Mouse (Mus musculus): ENCODE measurements around the gene Rbm33. TPM values are rescaled to one million over a fixed set of nuclear protein-coding genes. Genes with fewer than 3 reads are reported as not detected.

Gene Rbm33
- polyA plus RNA-seq, 1 experiment = not detected

DNA sequence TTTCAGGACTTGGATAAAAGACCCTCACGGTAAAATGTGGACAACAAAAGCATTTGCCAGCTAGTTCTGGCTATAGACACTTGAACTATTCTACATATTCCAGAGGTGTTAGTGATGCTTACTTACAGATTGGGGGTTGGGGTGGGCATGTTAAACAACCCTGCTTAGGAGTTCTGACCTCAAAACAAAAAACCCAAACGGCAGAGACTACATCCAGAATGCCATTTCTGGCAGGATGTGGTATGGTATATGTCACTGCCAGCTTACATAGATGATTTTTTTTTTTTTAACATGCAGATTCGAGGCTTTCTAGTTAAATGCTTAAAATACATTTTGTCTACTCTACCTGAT, 971 bp downstream of the Rbm33 start:
- H3K27ac ChIP-seq (ENCODE audit: insufficient read depth, low read depth, low read length) = no peak overlapping the region
- 3% methylated on average over 3 of the region's 3 CpGs for WGBS
- H3K4me3 ChIP-seq (ENCODE audit: insufficient read depth, low read depth, low read length) = no peak overlapping the region
- no peaks in the 10 kb centered on the region for H3K4me1 ChIP-seq (ENCODE audit: control insufficient read depth, insufficient read depth, low read length)
- no peak for TF ChIP-seq POLR2A (IDR thresholded peaks at IDR 0.05; ENCODE audit: insufficient read depth, low read depth, low read length)
- no peak for TF ChIP-seq CTCF (IDR thresholded peaks at IDR 0.05; ENCODE audit: insufficient read depth, low read depth, low read length)

DNA sequence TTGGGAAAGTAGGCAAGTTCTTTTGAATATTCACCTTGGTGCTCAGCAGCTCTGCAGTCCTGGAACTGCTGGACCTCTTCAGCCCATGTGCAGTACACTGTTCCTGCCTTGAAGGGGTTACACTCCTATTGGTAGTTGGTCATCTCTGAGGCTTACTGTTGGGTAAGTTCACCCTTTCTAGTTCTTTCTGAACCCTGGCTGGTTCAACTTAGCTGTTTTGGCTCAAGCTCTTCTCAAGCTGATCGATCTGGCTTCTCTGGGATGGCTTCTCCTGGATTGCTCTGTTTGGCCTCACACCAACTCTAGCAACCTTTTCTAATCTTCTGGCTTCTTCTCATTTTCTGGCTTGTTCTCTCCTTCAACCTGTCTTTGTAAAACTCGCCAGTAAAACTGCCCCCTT, 1.8 kb downstream of the Rbm33 start:
- no peaks in the 10 kb centered on the region for H3K4me1 ChIP-seq (ENCODE audit: control insufficient read depth, insufficient read depth, low read length)
- TF ChIP-seq CTCF (IDR thresholded peaks at IDR 0.05; ENCODE audit: insufficient read depth, low read depth, low read length) = no peak
- TF ChIP-seq POLR2A (IDR thresholded peaks at IDR 0.05; ENCODE audit: insufficient read depth, low read depth, low read length) = no peak
- H3K27ac ChIP-seq (ENCODE audit: insufficient read depth, low read depth, low read length) = no peak overlapping the region
- WGBS = 14% methylated on average over 2 of the region's 2 CpGs
- H3K4me3 ChIP-seq (ENCODE audit: insufficient read depth, low read depth, low read length) = peak overlapping the region; percentile 1; the same call in 1 of the 2 replicates

DNA sequence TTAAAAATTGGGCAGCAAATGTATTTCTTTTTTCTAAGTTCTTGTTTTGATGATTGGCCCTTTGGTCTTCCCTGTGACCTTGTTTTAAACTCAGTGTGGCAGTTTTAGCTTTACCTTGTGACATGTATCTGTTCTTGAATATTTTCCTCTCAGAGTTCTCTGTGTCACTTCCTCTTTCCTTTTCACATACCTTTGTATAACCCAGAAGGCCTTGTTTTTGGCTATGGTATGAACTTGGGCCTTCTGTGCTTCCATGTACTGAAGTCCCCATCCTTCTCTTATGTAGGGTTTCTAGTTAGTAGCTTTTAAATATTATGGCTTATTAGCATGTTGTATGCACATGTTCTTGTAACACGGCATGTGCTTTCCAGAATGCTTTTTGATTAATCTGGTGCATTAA, 4.8 kb downstream of the Rbm33 start:
- TF ChIP-seq POLR2A (IDR thresholded peaks at IDR 0.05; ENCODE audit: insufficient read depth, low read depth, low read length) (no peak), CTCF (IDR thresholded peaks at IDR 0.05; ENCODE audit: insufficient read depth, low read depth, low read length) (no peak)
- no peaks in the 10 kb centered on the region for H3K4me1 ChIP-seq (ENCODE audit: control insufficient read depth, insufficient read depth, low read length)
- H3K4me3 ChIP-seq (ENCODE audit: insufficient read depth, low read depth, low read length) = no peak overlapping the region
- H3K27ac ChIP-seq (ENCODE audit: insufficient read depth, low read depth, low read length) = no peak overlapping the region
- WGBS = 74% methylated on average over 1 of the region's 1 CpGs

DNA sequence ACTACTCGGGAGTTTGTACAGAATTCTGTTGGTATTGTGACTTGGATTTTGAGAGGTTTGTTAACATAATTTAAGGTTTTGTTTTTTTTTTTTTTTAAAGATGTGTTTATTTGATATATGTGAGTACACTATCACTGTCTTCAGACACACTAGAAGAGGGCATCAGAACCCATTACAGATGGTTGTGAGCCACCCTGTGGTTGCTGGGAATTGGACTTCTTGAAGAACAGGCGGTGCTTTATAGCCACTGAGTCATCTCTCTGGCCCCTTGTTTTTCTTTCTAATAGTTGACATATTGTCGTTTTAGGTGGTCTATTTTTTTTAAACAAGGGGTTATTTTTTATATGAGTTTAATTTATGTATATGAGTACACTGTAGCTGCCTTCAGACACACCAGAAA, 5.3 kb downstream of the Rbm33 start:
- 75% methylated on average over 3 of the region's 3 CpGs for WGBS
- H3K27ac ChIP-seq (ENCODE audit: insufficient read depth, low read depth, low read length) = no peak overlapping the region
- H3K4me1 ChIP-seq (ENCODE audit: control insufficient read depth, insufficient read depth, low read length) = no peaks in the 10 kb centered on the region
- no peak overlapping the region for H3K4me3 ChIP-seq (ENCODE audit: insufficient read depth, low read depth, low read length)
- no peak for TF ChIP-seq POLR2A (IDR thresholded peaks at IDR 0.05; ENCODE audit: insufficient read depth, low read depth, low read length)
- TF ChIP-seq CTCF (IDR thresholded peaks at IDR 0.05; ENCODE audit: insufficient read depth, low read depth, low read length) = no peak

DNA sequence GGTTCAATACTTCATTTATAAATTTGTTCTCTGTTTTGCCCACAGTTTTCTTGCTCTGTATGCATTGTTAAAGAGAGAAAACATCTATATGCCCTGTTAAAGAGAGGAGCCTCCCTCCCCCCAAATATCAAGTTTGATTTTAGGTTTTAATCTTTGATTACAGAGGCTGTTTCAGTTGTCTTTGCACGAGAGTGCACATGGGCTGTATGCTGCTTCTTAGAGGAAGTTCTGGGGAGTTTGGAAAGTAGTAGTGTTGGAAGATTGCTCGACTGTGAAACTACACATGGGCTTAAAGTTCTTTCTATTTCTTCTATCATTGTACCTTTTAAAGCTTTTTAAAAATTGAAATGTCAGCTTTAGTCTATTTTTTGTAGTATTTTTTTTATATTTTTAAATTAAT, 6.9 kb downstream of the Rbm33 start:
- no peak for TF ChIP-seq CTCF (IDR thresholded peaks at IDR 0.05; ENCODE audit: insufficient read depth, low read depth, low read length)
- TF ChIP-seq POLR2A (IDR thresholded peaks at IDR 0.05; ENCODE audit: insufficient read depth, low read depth, low read length) = no peak
- H3K4me1 ChIP-seq (ENCODE audit: control insufficient read depth, insufficient read depth, low read length) = no peaks in the 10 kb centered on the region
- H3K4me3 ChIP-seq (ENCODE audit: insufficient read depth, low read depth, low read length) = no peak overlapping the region
- H3K27ac ChIP-seq (ENCODE audit: insufficient read depth, low read depth, low read length) = no peak overlapping the region
- WGBS = 53% methylated on average over 2 of the region's 2 CpGs

DNA sequence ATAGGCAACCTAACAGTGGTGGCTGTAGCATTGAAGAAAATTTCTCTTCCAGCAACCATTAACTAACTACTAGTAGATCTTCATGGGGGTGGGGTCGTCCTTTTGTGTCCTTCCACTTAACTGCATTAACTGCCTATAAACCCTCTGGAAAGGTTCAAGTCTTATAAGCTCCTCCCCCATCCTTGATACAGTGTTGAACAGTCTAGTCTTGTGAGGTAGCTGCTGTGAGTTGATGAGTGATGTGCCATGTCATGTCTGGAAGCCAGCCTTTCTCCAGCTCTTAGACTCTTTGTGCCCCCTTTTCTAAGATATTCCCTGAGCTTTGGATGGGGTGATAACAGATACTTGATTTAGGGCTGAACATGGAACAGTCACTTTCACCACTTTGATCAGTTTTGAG, 7.5 kb downstream of the Rbm33 start:
- TF ChIP-seq CTCF (IDR thresholded peaks at IDR 0.05; ENCODE audit: insufficient read depth, low read depth, low read length) (no peak), POLR2A (IDR thresholded peaks at IDR 0.05; ENCODE audit: insufficient read depth, low read depth, low read length) (no peak)
- Histone ChIP-seq H3K27ac (ENCODE audit: insufficient read depth, low read depth, low read length) (no peak overlapping the region), H3K4me3 (ENCODE audit: insufficient read depth, low read depth, low read length) (no peak overlapping the region), H3K4me1 (ENCODE audit: control insufficient read depth, insufficient read depth, low read length) (no peaks in the 10 kb centered on the region)
- whole genome bisulfite sequencing = 81% methylated on average over 1 of the region's 1 CpGs

DNA sequence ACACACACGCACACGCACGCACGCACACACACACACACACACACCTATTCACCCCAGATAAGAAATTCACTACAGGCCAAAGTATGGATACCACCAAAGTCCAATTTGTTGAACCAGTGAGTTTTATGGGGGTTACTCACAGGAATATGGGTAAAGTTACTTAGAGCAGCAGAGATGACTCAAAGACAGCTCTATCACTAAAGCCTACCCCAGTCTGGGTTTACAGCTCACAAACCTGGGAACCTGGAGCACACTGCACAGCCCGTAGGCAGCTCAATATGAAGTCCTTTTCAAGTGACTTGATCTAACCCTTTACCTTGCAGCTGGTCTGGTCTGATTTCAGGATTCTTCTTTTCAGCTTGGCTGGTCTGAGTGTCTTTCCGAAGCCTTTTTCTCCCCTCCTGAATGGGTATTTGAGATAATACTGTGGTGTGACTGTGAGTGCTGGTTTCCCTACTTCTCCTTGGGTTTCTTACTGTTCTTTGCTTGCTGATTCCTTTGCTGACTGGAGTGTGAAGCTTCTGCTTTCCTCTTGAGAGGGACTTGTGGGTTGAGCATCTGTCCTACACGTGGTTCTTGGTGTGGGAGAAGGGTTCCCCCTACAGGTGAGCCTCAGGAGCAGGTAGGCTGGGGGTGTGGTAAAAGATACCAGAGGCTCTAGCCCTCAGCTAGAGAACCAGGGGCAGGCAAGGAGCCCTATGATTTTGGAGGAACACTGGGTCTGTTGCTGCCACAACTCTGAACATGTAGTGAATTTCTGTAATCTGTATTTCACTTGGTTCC, 12.3 kb downstream of the Rbm33 start:
- Histone ChIP-seq H3K4me1 (ENCODE audit: control insufficient read depth, insufficient read depth, low read length) (peaks cover 2% of the 10 kb centered on the region; the same call in 1 of the 2 replicates), H3K27ac (ENCODE audit: insufficient read depth, low read depth, low read length) (no peak overlapping the region), H3K4me3 (ENCODE audit: insufficient read depth, low read depth, low read length) (no peak overlapping the region)
- 74% methylated on average over 7 of the region's 7 CpGs for whole genome bisulfite sequencing
- TF ChIP-seq POLR2A (IDR thresholded peaks at IDR 0.05; ENCODE audit: insufficient read depth, low read depth, low read length) (no peak), CTCF (IDR thresholded peaks at IDR 0.05; ENCODE audit: insufficient read depth, low read depth, low read length) (no peak)

DNA sequence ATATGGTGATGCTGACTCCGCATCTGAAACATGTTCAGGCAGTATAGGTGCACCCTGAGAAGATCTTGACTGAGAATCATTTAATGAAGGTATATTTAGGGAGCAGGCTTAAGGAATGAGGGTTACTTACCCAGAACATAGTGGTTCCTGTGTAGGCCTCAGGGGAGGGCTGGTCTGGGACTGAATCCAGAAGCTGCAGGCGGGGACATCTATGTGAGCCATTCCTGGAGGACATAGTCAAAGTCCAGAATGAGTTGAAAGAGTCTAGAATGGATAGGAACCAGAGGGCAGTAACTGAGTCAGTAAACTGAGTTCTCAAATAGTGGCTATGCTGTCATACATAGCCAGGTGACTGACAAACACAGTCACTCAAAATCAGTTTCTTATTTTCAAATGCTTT, 16.8 kb downstream of the Rbm33 start:
- H3K27ac ChIP-seq (ENCODE audit: insufficient read depth, low read depth, low read length) = no peak overlapping the region
- WGBS = 80% methylated on average over 2 of the region's 2 CpGs
- peaks cover 2% of the 10 kb centered on the region; the same call in 1 of the 2 replicates for H3K4me1 ChIP-seq (ENCODE audit: control insufficient read depth, insufficient read depth, low read length)
- H3K4me3 ChIP-seq (ENCODE audit: insufficient read depth, low read depth, low read length) = no peak overlapping the region
- TF ChIP-seq CTCF (IDR thresholded peaks at IDR 0.05; ENCODE audit: insufficient read depth, low read depth, low read length) = no peak
- TF ChIP-seq POLR2A (IDR thresholded peaks at IDR 0.05; ENCODE audit: insufficient read depth, low read depth, low read length) = no peak

DNA sequence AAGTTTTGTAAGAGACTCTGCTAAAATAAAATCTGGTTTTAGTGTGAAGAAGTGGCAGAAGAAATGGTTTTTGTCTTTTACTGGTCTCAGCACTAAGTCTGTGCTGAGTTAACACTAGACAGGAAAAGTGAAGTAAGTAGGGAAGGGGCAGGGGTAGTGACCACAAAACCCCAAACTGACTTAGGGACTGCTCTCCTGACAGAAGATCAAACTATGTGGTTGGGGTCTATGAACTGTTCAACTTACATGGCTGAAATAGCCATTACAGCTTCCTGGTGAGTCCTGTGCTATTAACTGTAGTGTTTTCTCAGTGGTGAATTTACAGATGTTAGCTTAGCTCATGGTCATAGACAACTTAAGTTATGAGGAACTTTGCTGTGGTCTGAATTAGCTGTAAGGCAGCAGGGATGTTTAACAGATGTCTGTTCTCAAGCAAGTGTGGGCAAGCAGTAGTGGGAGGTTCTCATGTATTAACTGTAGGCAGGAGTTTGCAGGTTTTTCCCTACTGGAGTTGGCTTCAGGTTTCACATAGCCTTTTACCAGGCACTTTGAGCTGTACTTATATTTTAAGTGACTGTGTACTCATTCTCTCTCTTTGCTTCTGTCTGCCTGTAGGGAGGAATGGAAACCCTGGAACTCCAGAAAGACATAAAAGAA, 35.1 kb downstream of the Rbm33 start:
- Histone ChIP-seq H3K4me1 (ENCODE audit: control insufficient read depth, insufficient read depth, low read length) (no peaks in the 10 kb centered on the region), H3K27ac (ENCODE audit: insufficient read depth, low read depth, low read length) (no peak overlapping the region), H3K4me3 (ENCODE audit: insufficient read depth, low read depth, low read length) (no peak overlapping the region)
- no peak for TF ChIP-seq CTCF (IDR thresholded peaks at IDR 0.05; ENCODE audit: insufficient read depth, low read depth, low read length)
- no peak for TF ChIP-seq POLR2A (IDR thresholded peaks at IDR 0.05; ENCODE audit: insufficient read depth, low read depth, low read length)

Data from olfactory bulb, adult 2 months (tissue).